Mouse (Mus musculus): Measurements from ENCODE around the gene Cotl1. TPM values are rescaled to one million over a fixed set of nuclear protein-coding genes. Genes with fewer than 3 reads are reported as not detected.
"Not testable (repeated sequence)": the region's sequence is repeated elsewhere in the genome, so short reads cannot be mapped to it uniquely, and the experiment has no call there.

Cotl1 gene
- polyA plus RNA-seq, 1 experiment from 2014 or later = 53.2 TPM

- H3K4me3 ChIP-seq = no peak overlapping the region
- H3K27me3 ChIP-seq (ENCODE audit: low read depth, poor library complexity, severe bottlenecking) = peaks cover 19% of the 10 kb centered on the region; the same call in 1 of the 2 replicates
- H3K27ac ChIP-seq = no peak overlapping the region
- no peak for DNase-seq (ENCODE audit: low spot score)
- no peaks in the 10 kb centered on the region for H3K9me3 ChIP-seq (replicated peaks)
- peaks cover 19% of the 10 kb centered on the region for H3K4me1 ChIP-seq
- 83% methylated on average over 5 of the region's 5 CpGs for WGBS
- H3K36me3 ChIP-seq = no peaks in the 10 kb centered on the region
These were observed 15.3 kb upstream of the Cotl1 start for GRCm38 (mm10) chr8:119855656-119856055.

- Histone ChIP-seq H3K36me3 (no peaks in the 10 kb centered on the region), H3K27me3 (ENCODE audit: low read depth, poor library complexity, severe bottlenecking) (0 out of 2 replicates have a peak, but pooled peaks cover 6% of the 10 kb centered on the region), H3K4me3 (no peak overlapping the region), H3K27ac (peak overlapping the region; percentile 6; the same call in 1 of the 2 replicates), H3K4me1 (peaks cover 15% of the 10 kb centered on the region), H3K9me3 (replicated peaks) (no peaks in the 10 kb centered on the region)
- 57% methylated on average over 5 of the region's 5 CpGs for WGBS
- no peak for DNase-seq (ENCODE audit: low spot score)
These were observed 13.7 kb upstream of the Cotl1 start for GRCm38 (mm10) chr8:119854035-119854434.

GRCm38 (mm10) chr8:119853521-119853920, 13.2 kb upstream of the Cotl1 start:
- H3K4me3 ChIP-seq = no peak overlapping the region
- no peak for DNase-seq (ENCODE audit: low spot score)
- no peaks in the 10 kb centered on the region for H3K9me3 ChIP-seq (replicated peaks)
- peaks cover 10% of the 10 kb centered on the region for H3K4me1 ChIP-seq
- H3K36me3 ChIP-seq = no peaks in the 10 kb centered on the region
- WGBS = 73% methylated on average over 8 of the region's 8 CpGs
- H3K27me3 ChIP-seq (ENCODE audit: low read depth, poor library complexity, severe bottlenecking) = 0 out of 2 replicates have a peak, but pooled peaks cover 6% of the 10 kb centered on the region
- peak overlapping the region; percentile 6; the same call in 1 of the 2 replicates for H3K27ac ChIP-seq

- H3K9me3 ChIP-seq (replicated peaks) = no peaks in the 10 kb centered on the region
- peaks cover 21% of the 10 kb centered on the region for H3K27me3 ChIP-seq (ENCODE audit: low read depth, poor library complexity, severe bottlenecking)
- 85% methylated on average over 16 of the region's 16 CpGs for WGBS
- H3K36me3 ChIP-seq = no peaks in the 10 kb centered on the region
- H3K4me3 ChIP-seq = no peak overlapping the region
- H3K4me1 ChIP-seq = no peaks in the 10 kb centered on the region
- DNase-seq (ENCODE audit: low spot score) = no peak
- H3K27ac ChIP-seq = no peak overlapping the region
These were observed 7.0 kb upstream of the Cotl1 start for GRCm38 (mm10) chr8:119847232-119847922.

- peaks cover 26% of the 10 kb centered on the region for H3K27me3 ChIP-seq (ENCODE audit: low read depth, poor library complexity, severe bottlenecking)
- WGBS = 88% methylated on average over 7 of the region's 7 CpGs
- H3K4me3 ChIP-seq; DNase-seq (ENCODE audit: low spot score); H3K27ac ChIP-seq; H3K4me1 ChIP-seq; H3K36me3 ChIP-seq; H3K9me3 ChIP-seq (replicated peaks): not testable (repeated sequence)
These were observed 5.4 kb upstream of the Cotl1 start for GRCm38 (mm10) chr8:119845741-119846140.

- peaks cover 13% of the 10 kb centered on the region for H3K4me1 ChIP-seq
- no peak overlapping the region for H3K27ac ChIP-seq
- 47% methylated on average over 8 of the region's 8 CpGs for WGBS
- no peaks in the 10 kb centered on the region for H3K36me3 ChIP-seq
- no peak for DNase-seq (ENCODE audit: low spot score)
- H3K9me3 ChIP-seq (replicated peaks) = no peaks in the 10 kb centered on the region
- H3K27me3 ChIP-seq (ENCODE audit: low read depth, poor library complexity, severe bottlenecking) = peaks cover 26% of the 10 kb centered on the region
- no peak overlapping the region for H3K4me3 ChIP-seq
These were observed 4.2 kb upstream of the Cotl1 start for GRCm38 (mm10) chr8:119844577-119844976.

GRCm38 (mm10) chr8:119843444-119843843, 3.1 kb upstream of the Cotl1 start:
- Histone ChIP-seq H3K36me3 (no peaks in the 10 kb centered on the region), H3K9me3 (replicated peaks) (no peaks in the 10 kb centered on the region), H3K27me3 (ENCODE audit: low read depth, poor library complexity, severe bottlenecking) (peaks cover 26% of the 10 kb centered on the region), H3K4me1 (peaks cover 25% of the 10 kb centered on the region), H3K27ac (no peak overlapping the region), H3K4me3 (no peak overlapping the region)
- WGBS = 4% methylated on average over 4 of the region's 4 CpGs
- peak; percentile 64 for DNase-seq (ENCODE audit: low spot score)

- Histone ChIP-seq H3K27me3 (ENCODE audit: low read depth, poor library complexity, severe bottlenecking) (peaks cover 26% of the 10 kb centered on the region), H3K9me3 (replicated peaks) (no peaks in the 10 kb centered on the region), H3K36me3 (no peaks in the 10 kb centered on the region), H3K4me1 (peaks cover 44% of the 10 kb centered on the region), H3K27ac (peak overlapping the region; percentile 85), H3K4me3 (peak overlapping the region; percentile 70)
- peak; percentile 35 for DNase-seq (ENCODE audit: low spot score)
- 12% methylated on average over 8 of the region's 8 CpGs for WGBS
These were observed 614 bp upstream of the Cotl1 start for GRCm38 (mm10) chr8:119840905-119841411.

- Histone ChIP-seq H3K4me3 (peak overlapping the region; percentile 70), H3K9me3 (replicated peaks) (no peaks in the 10 kb centered on the region), H3K27ac (peak overlapping the region; percentile 85), H3K27me3 (ENCODE audit: low read depth, poor library complexity, severe bottlenecking) (peaks cover 13% of the 10 kb centered on the region), H3K36me3 (no peaks in the 10 kb centered on the region), H3K4me1 (peaks cover 44% of the 10 kb centered on the region)
- WGBS = 38% methylated on average over 14 of the region's 14 CpGs
- peak; percentile 47 for DNase-seq (ENCODE audit: low spot score)
These were observed 824 bp downstream of the Cotl1 start for GRCm38 (mm10) chr8:119839419-119840021.

GRCm38 (mm10) chr8:119838983-119839340, 1.4 kb downstream of the Cotl1 start:
- 85% methylated on average over 4 of the region's 4 CpGs for whole genome bisulfite sequencing
- peak overlapping the region; percentile 85 for H3K27ac ChIP-seq
- H3K36me3 ChIP-seq = no peaks in the 10 kb centered on the region
- DNase-seq (ENCODE audit: low spot score) = no peak
- H3K4me1 ChIP-seq = peaks cover 45% of the 10 kb centered on the region
- H3K4me3 ChIP-seq = peak overlapping the region; percentile 70
- no peaks in the 10 kb centered on the region for H3K9me3 ChIP-seq (replicated peaks)
- peaks cover 7% of the 10 kb centered on the region for H3K27me3 ChIP-seq (ENCODE audit: low read depth, poor library complexity, severe bottlenecking)

GRCm38 (mm10) chr8:119838100-119838982, 2.0 kb downstream of the Cotl1 start:
- Histone ChIP-seq H3K4me1 (peaks cover 51% of the 10 kb centered on the region), H3K36me3 (no peaks in the 10 kb centered on the region), H3K9me3 (replicated peaks) (no peaks in the 10 kb centered on the region), H3K4me3 (peak overlapping the region; percentile 70), H3K27ac (peak overlapping the region; percentile 85), H3K27me3 (ENCODE audit: low read depth, poor library complexity, severe bottlenecking) (peaks cover 5% of the 10 kb centered on the region; the same call in 1 of the 2 replicates)
- WGBS = 86% methylated on average over 19 of the region's 19 CpGs
- no peak for DNase-seq (ENCODE audit: low spot score)

GRCm38 (mm10) chr8:119837553-119838071, 2.7 kb downstream of the Cotl1 start:
- H3K4me3 ChIP-seq = no peak overlapping the region
- H3K9me3 ChIP-seq (replicated peaks) = no peaks in the 10 kb centered on the region
- peaks cover 5% of the 10 kb centered on the region; the same call in 1 of the 2 replicates for H3K27me3 ChIP-seq (ENCODE audit: low read depth, poor library complexity, severe bottlenecking)
- 47% methylated on average over 10 of the region's 10 CpGs for WGBS
- peaks cover 59% of the 10 kb centered on the region for H3K4me1 ChIP-seq
- DNase-seq (ENCODE audit: low spot score) = no peak
- no peaks in the 10 kb centered on the region for H3K36me3 ChIP-seq
- H3K27ac ChIP-seq = peak overlapping the region; percentile 42; the same call in 1 of the 2 replicates

Data from limb, embryonic 10.5 days (tissue).